Mouse (Mus musculus) ES-E14 (cell line): ENCODE results near the gene Eif2ak4.

Source experiments
- ZC3H11A ChIP-seq: IDR thresholded peaks from 2 replicates; pipeline ENCODE4 v1.6.1; 2012; ENCODE audit warnings: low read depth, mild to moderate bottlenecking, inconsistent platforms, low read length, borderline replicate concordance
- ZNF384 ChIP-seq: IDR thresholded peaks from 2 replicates; pipeline ENCODE4 v1.6.1; 2012; ENCODE audit warnings: low read depth, low read length, inconsistent platforms

DNA sequence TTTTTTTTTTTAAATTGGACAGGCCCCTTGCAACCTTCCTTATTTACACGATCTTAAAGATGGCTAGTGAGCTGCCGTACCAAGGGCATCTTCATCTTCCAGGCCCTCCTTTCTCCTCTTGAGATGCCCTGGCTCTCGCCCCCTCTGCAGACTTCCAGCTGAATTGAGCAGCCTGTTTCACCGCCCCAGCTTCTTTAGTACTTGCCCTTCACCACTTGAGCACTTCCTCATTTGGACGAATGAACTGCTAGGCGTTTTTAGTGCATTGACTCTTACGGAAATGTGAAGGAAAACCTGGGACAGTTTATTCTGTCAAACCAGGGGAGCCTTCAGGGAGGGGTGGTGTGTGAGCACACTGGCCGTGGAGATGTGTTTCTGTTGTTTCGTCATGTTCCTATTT lies 40.9 kb downstream of the Eif2ak4 start:
- no peak for TF ChIP-seq ZC3H11A
- TF ChIP-seq ZNF384, result no peak
